Mouse (Mus musculus): ENCODE measurements around the gene March10. TPM values are rescaled to one million over a fixed set of nuclear protein-coding genes. Genes with fewer than 3 reads are reported as not detected.

Gene March10
- polyA plus RNA-seq, 2 experiments, result 0.18 TPM; not detected in 1

- H3K27me3 ChIP-seq (ENCODE audit: control insufficient read depth, insufficient read depth, low read length), result no peaks in the 10 kb centered on the region
- H3K9ac ChIP-seq (ENCODE audit: low read depth, low read length, severe bottlenecking), result no peak overlapping the region
- H3K4me3 ChIP-seq (replicated peaks; ENCODE audit: low read length), result no peak overlapping the region
- no peak for TF ChIP-seq POLR2A (IDR thresholded peaks at IDR 0.05; ENCODE audit: borderline replicate concordance, extremely low read depth, insufficient read depth, insufficient read length)
- ATAC-seq (ENCODE audit: low FRiP score, low read depth) (no peak), DNase-seq (ENCODE audit: low spot score) (no peak)
- no peak overlapping the region for H3K4me2 ChIP-seq (replicated peaks; ENCODE audit: low read depth, low read length, severe bottlenecking)
- WGBS, result 43% methylated on average over 2 of the region's 2 CpGs
- H3K4me1 ChIP-seq (ENCODE audit: control insufficient read depth, insufficient read depth, low read length), result no peaks in the 10 kb centered on the region
- H3K27ac ChIP-seq (replicated peaks; ENCODE audit: low read depth, low read length), result no peak overlapping the region
- H3K36me3 ChIP-seq (ENCODE audit: control insufficient read depth, insufficient read depth, low read length), result peaks cover 16% of the 10 kb centered on the region
- H3K9me3 ChIP-seq (ENCODE audit: control insufficient read depth, low read length), result no peaks in the 10 kb centered on the region
Observed at GRCm38 (mm10) chr11:105321090-105321489, 135.4 kb downstream of the March10 start.

DNA sequence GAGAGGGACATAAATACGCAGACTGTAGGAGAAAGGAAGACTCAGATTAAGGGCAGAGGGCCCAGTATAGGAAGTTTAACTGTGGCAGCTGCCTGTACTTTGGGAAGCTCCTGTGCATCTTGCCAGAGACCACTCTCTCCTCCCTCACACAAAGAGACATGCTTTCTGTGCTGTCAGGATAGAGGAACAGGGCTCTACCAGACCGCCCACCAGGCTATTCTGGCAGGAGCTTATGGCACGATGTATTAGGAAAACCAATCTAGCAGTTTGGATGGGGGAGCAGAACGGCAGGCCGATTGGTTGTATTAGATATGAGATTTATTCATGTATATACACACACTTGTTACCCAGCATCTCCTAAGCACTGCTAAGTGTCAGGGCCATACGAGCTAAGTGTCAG lies 138.8 kb downstream of the March10 start:
- H3K36me3 ChIP-seq (ENCODE audit: control insufficient read depth, insufficient read depth, low read length), result peaks cover 15% of the 10 kb centered on the region
- DNase-seq (ENCODE audit: low spot score), result no peak
- H3K4me2 ChIP-seq (replicated peaks; ENCODE audit: low read depth, low read length, severe bottlenecking), result no peak overlapping the region
- no peaks in the 10 kb centered on the region for H3K27me3 ChIP-seq (ENCODE audit: control insufficient read depth, insufficient read depth, low read length)
- H3K9ac ChIP-seq (ENCODE audit: low read depth, low read length, severe bottlenecking), result no peak overlapping the region
- H3K27ac ChIP-seq (replicated peaks; ENCODE audit: low read depth, low read length), result no peak overlapping the region
- no peak for TF ChIP-seq POLR2A (IDR thresholded peaks at IDR 0.05; ENCODE audit: borderline replicate concordance, extremely low read depth, insufficient read depth, insufficient read length)
- 94% methylated on average over 6 of the region's 6 CpGs for WGBS
- no peak overlapping the region for H3K4me3 ChIP-seq (replicated peaks; ENCODE audit: low read length)
- H3K9me3 ChIP-seq (ENCODE audit: control insufficient read depth, low read length), result no peaks in the 10 kb centered on the region
- peaks cover 20% of the 10 kb centered on the region for H3K4me1 ChIP-seq (ENCODE audit: control insufficient read depth, insufficient read depth, low read length)
- no peak for ATAC-seq (ENCODE audit: low FRiP score, low read depth)

DNA sequence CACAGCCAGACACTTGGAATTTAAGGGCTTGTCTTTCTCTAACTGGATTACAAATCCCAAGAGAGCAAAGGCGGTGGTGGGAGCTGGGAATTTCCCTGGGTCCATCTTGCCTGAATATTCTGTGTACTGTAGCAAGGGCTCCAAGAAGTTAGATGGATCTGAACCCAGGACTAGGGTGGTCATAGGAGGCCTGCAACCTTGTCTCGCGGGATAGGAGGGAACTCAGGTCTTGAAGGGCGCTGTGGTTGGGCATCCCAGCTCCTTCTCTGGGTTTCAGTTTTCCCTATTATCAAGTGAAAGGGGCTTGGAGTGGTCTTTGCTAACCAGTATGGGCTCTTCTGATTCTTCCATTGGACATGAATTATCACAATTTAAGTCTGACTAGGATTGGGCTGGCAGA lies 140.4 kb downstream of the March10 start:
- H3K27ac ChIP-seq (replicated peaks; ENCODE audit: low read depth, low read length), result no peak overlapping the region
- DNase-seq (ENCODE audit: low spot score) (no peak), ATAC-seq (ENCODE audit: low FRiP score, low read depth) (no peak)
- H3K36me3 ChIP-seq (ENCODE audit: control insufficient read depth, insufficient read depth, low read length), result peaks cover 15% of the 10 kb centered on the region
- H3K27me3 ChIP-seq (ENCODE audit: control insufficient read depth, insufficient read depth, low read length), result no peaks in the 10 kb centered on the region
- H3K9ac ChIP-seq (ENCODE audit: low read depth, low read length, severe bottlenecking), result no peak overlapping the region
- no peak for TF ChIP-seq POLR2A (IDR thresholded peaks at IDR 0.05; ENCODE audit: borderline replicate concordance, extremely low read depth, insufficient read depth, insufficient read length)
- H3K4me2 ChIP-seq (replicated peaks; ENCODE audit: low read depth, low read length, severe bottlenecking), result no peak overlapping the region
- H3K4me1 ChIP-seq (ENCODE audit: control insufficient read depth, insufficient read depth, low read length), result peaks cover 37% of the 10 kb centered on the region
- 95% methylated on average over 4 of the region's 4 CpGs for WGBS
- H3K9me3 ChIP-seq (ENCODE audit: control insufficient read depth, low read length), result no peaks in the 10 kb centered on the region
- H3K4me3 ChIP-seq (replicated peaks; ENCODE audit: low read length), result no peak overlapping the region

- no peaks in the 10 kb centered on the region for H3K9me3 ChIP-seq (ENCODE audit: control insufficient read depth, low read length)
- no peak overlapping the region for H3K4me3 ChIP-seq (replicated peaks; ENCODE audit: low read length)
- 87% methylated on average over 8 of the region's 8 CpGs for WGBS
- peaks cover 15% of the 10 kb centered on the region for H3K36me3 ChIP-seq (ENCODE audit: control insufficient read depth, insufficient read depth, low read length)
- no peak overlapping the region for H3K9ac ChIP-seq (ENCODE audit: low read depth, low read length, severe bottlenecking)
- ATAC-seq (ENCODE audit: low FRiP score, low read depth), result no peak
- no peak for TF ChIP-seq POLR2A (IDR thresholded peaks at IDR 0.05; ENCODE audit: borderline replicate concordance, extremely low read depth, insufficient read depth, insufficient read length)
- no peak for DNase-seq (ENCODE audit: low spot score)
- H3K27ac ChIP-seq (replicated peaks; ENCODE audit: low read depth, low read length), result no peak overlapping the region
- no peaks in the 10 kb centered on the region for H3K27me3 ChIP-seq (ENCODE audit: control insufficient read depth, insufficient read depth, low read length)
- H3K4me1 ChIP-seq (ENCODE audit: control insufficient read depth, insufficient read depth, low read length), result peaks cover 43% of the 10 kb centered on the region
- no peak overlapping the region for H3K4me2 ChIP-seq (replicated peaks; ENCODE audit: low read depth, low read length, severe bottlenecking)
Observed at GRCm38 (mm10) chr11:105315296-105315695, 141.2 kb downstream of the March10 start.

DNA sequence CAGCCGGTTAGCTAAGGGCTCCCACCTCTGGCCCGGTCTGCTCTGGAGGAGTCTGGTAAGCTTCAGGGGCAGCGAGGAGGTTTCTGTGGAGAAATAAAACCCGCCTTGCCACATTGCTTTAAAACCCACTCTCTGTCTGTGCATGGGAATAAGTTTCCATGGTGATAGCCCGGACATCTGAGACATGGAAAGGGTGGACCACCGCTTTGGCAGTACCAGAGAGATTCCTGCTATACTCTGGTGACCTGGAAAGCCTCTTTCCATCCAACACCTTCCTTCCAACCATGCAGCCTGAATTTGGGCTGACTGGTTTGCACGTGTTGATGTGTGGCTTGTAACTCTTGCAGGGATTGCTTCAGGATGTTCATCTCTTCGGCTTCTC lies 142.9 kb downstream of the March10 start:
- peaks cover 43% of the 10 kb centered on the region for H3K4me1 ChIP-seq (ENCODE audit: control insufficient read depth, insufficient read depth, low read length)
- H3K36me3 ChIP-seq (ENCODE audit: control insufficient read depth, insufficient read depth, low read length), result peaks cover 7% of the 10 kb centered on the region; the same call in 1 of the 2 replicates
- no peak overlapping the region for H3K4me3 ChIP-seq (replicated peaks; ENCODE audit: low read length)
- H3K9me3 ChIP-seq (ENCODE audit: control insufficient read depth, low read length), result no peaks in the 10 kb centered on the region
- TF ChIP-seq POLR2A (IDR thresholded peaks at IDR 0.05; ENCODE audit: borderline replicate concordance, extremely low read depth, insufficient read depth, insufficient read length), result no peak
- DNase-seq (ENCODE audit: low spot score), result no peak
- ATAC-seq (ENCODE audit: low FRiP score, low read depth), result no peak
- no peaks in the 10 kb centered on the region for H3K27me3 ChIP-seq (ENCODE audit: control insufficient read depth, insufficient read depth, low read length)
- H3K4me2 ChIP-seq (replicated peaks; ENCODE audit: low read depth, low read length, severe bottlenecking), result no peak overlapping the region
- no peak overlapping the region for H3K9ac ChIP-seq (ENCODE audit: low read depth, low read length, severe bottlenecking)
- peak overlapping the region; percentile 66 for H3K27ac ChIP-seq (replicated peaks; ENCODE audit: low read depth, low read length)
- 28% methylated on average over 8 of the region's 8 CpGs for WGBS
